Mouse (Mus musculus): ENCODE data around the gene Ptprf. TPM values are rescaled to one million over a fixed set of nuclear protein-coding genes. Genes with fewer than 3 reads are reported as not detected.

Ptprf gene
- polyA plus RNA-seq, 1 experiment from 2014 or later: 46.8 TPM

GRCm38 (mm10) chr4:118259782-118260463, 31.3 kb downstream of the Ptprf start:
- no peak for ATAC-seq (ENCODE audit: insufficient number of reproducible peaks, low FRiP score, low TSS enrichment, low read depth)
- peak overlapping the region; percentile 81; the same call in 1 of the 2 replicates for H3K4me2 ChIP-seq (ENCODE audit: low read depth, severe bottlenecking)

GRCm38 (mm10) chr4:118257977-118258376, 33.2 kb downstream of the Ptprf start:
- Histone ChIP-seq H3K4me2 (ENCODE audit: low read depth, severe bottlenecking) (no peak overlapping the region), H3K4me3 (ENCODE audit: low read depth, low read length) (no peak overlapping the region), H3K9me3 (ENCODE audit: control insufficient read depth, low read length) (no peaks in the 10 kb centered on the region), H3K36me3 (ENCODE audit: control insufficient read depth, insufficient read depth, low read length) (peaks cover 5% of the 10 kb centered on the region; the same call in 1 of the 2 replicates), H3K4me1 (ENCODE audit: control insufficient read depth, insufficient read depth, low read length) (peaks cover 34% of the 10 kb centered on the region), H3K27ac (replicated peaks; ENCODE audit: low read depth, low read length) (no peak overlapping the region), H3K9ac (ENCODE audit: low read length) (no peak overlapping the region), H3K27me3 (ENCODE audit: control insufficient read depth, insufficient read depth, low read length) (no peaks in the 10 kb centered on the region)
- ATAC-seq (ENCODE audit: insufficient number of reproducible peaks, low FRiP score, low TSS enrichment, low read depth) (no peak), DNase-seq (ENCODE audit: low spot score) (no peak)
- 98% methylated on average over 5 of the region's 5 CpGs for WGBS

More at GRCm38 (mm10) chr4:118259782-118260463, 31.3 kb downstream of the Ptprf start:
- peaks cover 3% of the 10 kb centered on the region; the same call in 1 of the 2 replicates for H3K36me3 ChIP-seq (ENCODE audit: control insufficient read depth, insufficient read depth, low read length)
- H3K9ac ChIP-seq (ENCODE audit: low read length): no peak overlapping the region
- H3K27me3 ChIP-seq (ENCODE audit: control insufficient read depth, insufficient read depth, low read length): no peaks in the 10 kb centered on the region
- H3K4me3 ChIP-seq (ENCODE audit: low read depth, low read length): peak overlapping the region; percentile 48; the same call in 1 of the 2 replicates
- WGBS: 85% methylated on average over 8 of the region's 8 CpGs
- H3K9me3 ChIP-seq (ENCODE audit: control insufficient read depth, low read length): no peaks in the 10 kb centered on the region
- no peak overlapping the region for H3K27ac ChIP-seq (replicated peaks; ENCODE audit: low read depth, low read length)
- peaks cover 36% of the 10 kb centered on the region for H3K4me1 ChIP-seq (ENCODE audit: control insufficient read depth, insufficient read depth, low read length)
- no peak for DNase-seq (ENCODE audit: low spot score)

- no peak overlapping the region for H3K4me2 ChIP-seq (ENCODE audit: low read depth, severe bottlenecking)
- WGBS: 85% methylated on average over 10 of the region's 10 CpGs
- peaks cover 29% of the 10 kb centered on the region for H3K4me1 ChIP-seq (ENCODE audit: control insufficient read depth, insufficient read depth, low read length)
- H3K36me3 ChIP-seq (ENCODE audit: control insufficient read depth, insufficient read depth, low read length): peaks cover 5% of the 10 kb centered on the region; the same call in 1 of the 2 replicates
- H3K9ac ChIP-seq (ENCODE audit: low read length): no peak overlapping the region
- no peak overlapping the region for H3K4me3 ChIP-seq (ENCODE audit: low read depth, low read length)
- H3K27me3 ChIP-seq (ENCODE audit: control insufficient read depth, insufficient read depth, low read length): no peaks in the 10 kb centered on the region
- no peak for DNase-seq (ENCODE audit: low spot score)
- no peak overlapping the region for H3K27ac ChIP-seq (replicated peaks; ENCODE audit: low read depth, low read length)
- no peaks in the 10 kb centered on the region for H3K9me3 ChIP-seq (ENCODE audit: control insufficient read depth, low read length)
- ATAC-seq (ENCODE audit: insufficient number of reproducible peaks, low FRiP score, low TSS enrichment, low read depth): no peak
These were observed 33.8 kb downstream of the Ptprf start for GRCm38 (mm10) chr4:118257416-118257815.

- DNase-seq (ENCODE audit: low spot score): no peak
- Histone ChIP-seq H3K9me3 (ENCODE audit: control insufficient read depth, low read length) (no peaks in the 10 kb centered on the region), H3K4me1 (ENCODE audit: control insufficient read depth, insufficient read depth, low read length) (peaks cover 18% of the 10 kb centered on the region), H3K9ac (ENCODE audit: low read length) (no peak overlapping the region), H3K27ac (replicated peaks; ENCODE audit: low read depth, low read length) (no peak overlapping the region; the same call in 1 of the 2 replicates), H3K36me3 (ENCODE audit: control insufficient read depth, insufficient read depth, low read length) (peaks cover 6% of the 10 kb centered on the region; the same call in 1 of the 2 replicates), H3K4me3 (ENCODE audit: low read depth, low read length) (no peak overlapping the region), H3K4me2 (ENCODE audit: low read depth, severe bottlenecking) (no peak overlapping the region), H3K27me3 (ENCODE audit: control insufficient read depth, insufficient read depth, low read length) (no peaks in the 10 kb centered on the region)
- WGBS: 42% methylated on average over 12 of the region's 12 CpGs
- ATAC-seq (ENCODE audit: insufficient number of reproducible peaks, low FRiP score, low TSS enrichment, low read depth): no peak
These were observed 35.0 kb downstream of the Ptprf start for GRCm38 (mm10) chr4:118256217-118256616.

- Histone ChIP-seq H3K9me3 (ENCODE audit: control insufficient read depth, low read length) (no peaks in the 10 kb centered on the region), H3K27ac (replicated peaks; ENCODE audit: low read depth, low read length) (no peak overlapping the region), H3K27me3 (ENCODE audit: control insufficient read depth, insufficient read depth, low read length) (no peaks in the 10 kb centered on the region), H3K9ac (ENCODE audit: low read length) (no peak overlapping the region), H3K36me3 (ENCODE audit: control insufficient read depth, insufficient read depth, low read length) (peaks cover 9% of the 10 kb centered on the region; the same call in 1 of the 2 replicates), H3K4me3 (ENCODE audit: low read depth, low read length) (no peak overlapping the region), H3K4me1 (ENCODE audit: control insufficient read depth, insufficient read depth, low read length) (peaks cover 10% of the 10 kb centered on the region), H3K4me2 (ENCODE audit: low read depth, severe bottlenecking) (no peak overlapping the region)
- DNase-seq (ENCODE audit: low spot score) (no peak), ATAC-seq (ENCODE audit: insufficient number of reproducible peaks, low FRiP score, low TSS enrichment, low read depth) (no peak)
- 83% methylated on average over 5 of the region's 5 CpGs for WGBS
These were observed 36.3 kb downstream of the Ptprf start for GRCm38 (mm10) chr4:118254953-118255352.

- H3K27me3 ChIP-seq (ENCODE audit: control insufficient read depth, insufficient read depth, low read length): no peaks in the 10 kb centered on the region
- H3K9me3 ChIP-seq (ENCODE audit: control insufficient read depth, low read length): no peaks in the 10 kb centered on the region
- H3K4me2 ChIP-seq (ENCODE audit: low read depth, severe bottlenecking): no peak overlapping the region
- WGBS: 85% methylated on average over 3 of the region's 3 CpGs
- no peak for DNase-seq (ENCODE audit: low spot score)
- no peak overlapping the region for H3K4me3 ChIP-seq (ENCODE audit: low read depth, low read length)
- no peak overlapping the region for H3K27ac ChIP-seq (replicated peaks; ENCODE audit: low read depth, low read length)
- ATAC-seq (ENCODE audit: insufficient number of reproducible peaks, low FRiP score, low TSS enrichment, low read depth): no peak
- peaks cover 28% of the 10 kb centered on the region for H3K36me3 ChIP-seq (ENCODE audit: control insufficient read depth, insufficient read depth, low read length)
- H3K4me1 ChIP-seq (ENCODE audit: control insufficient read depth, insufficient read depth, low read length): no peaks in the 10 kb centered on the region
- H3K9ac ChIP-seq (ENCODE audit: low read length): no peak overlapping the region
These were observed 43.9 kb downstream of the Ptprf start for GRCm38 (mm10) chr4:118247323-118247722.

GRCm38 (mm10) chr4:118245847-118246246, 45.4 kb downstream of the Ptprf start:
- Histone ChIP-seq H3K4me3 (ENCODE audit: low read depth, low read length) (no peak overlapping the region), H3K27ac (replicated peaks; ENCODE audit: low read depth, low read length) (no peak overlapping the region), H3K9me3 (ENCODE audit: control insufficient read depth, low read length) (no peaks in the 10 kb centered on the region), H3K4me1 (ENCODE audit: control insufficient read depth, insufficient read depth, low read length) (no peaks in the 10 kb centered on the region), H3K27me3 (ENCODE audit: control insufficient read depth, insufficient read depth, low read length) (no peaks in the 10 kb centered on the region), H3K4me2 (ENCODE audit: low read depth, severe bottlenecking) (no peak overlapping the region), H3K9ac (ENCODE audit: low read length) (no peak overlapping the region), H3K36me3 (ENCODE audit: control insufficient read depth, insufficient read depth, low read length) (peaks cover 27% of the 10 kb centered on the region)
- ATAC-seq (ENCODE audit: insufficient number of reproducible peaks, low FRiP score, low TSS enrichment, low read depth) (no peak), DNase-seq (ENCODE audit: low spot score) (no peak)
- WGBS: 92% methylated on average over 14 of the region's 14 CpGs

- Histone ChIP-seq H3K36me3 (ENCODE audit: control insufficient read depth, insufficient read depth, low read length) (peaks cover 26% of the 10 kb centered on the region), H3K9ac (ENCODE audit: low read length) (no peak overlapping the region), H3K9me3 (ENCODE audit: control insufficient read depth, low read length) (no peaks in the 10 kb centered on the region), H3K4me1 (ENCODE audit: control insufficient read depth, insufficient read depth, low read length) (no peaks in the 10 kb centered on the region), H3K27me3 (ENCODE audit: control insufficient read depth, insufficient read depth, low read length) (no peaks in the 10 kb centered on the region), H3K4me3 (ENCODE audit: low read depth, low read length) (no peak overlapping the region), H3K27ac (replicated peaks; ENCODE audit: low read depth, low read length) (no peak overlapping the region), H3K4me2 (ENCODE audit: low read depth, severe bottlenecking) (no peak overlapping the region)
- ATAC-seq (ENCODE audit: insufficient number of reproducible peaks, low FRiP score, low TSS enrichment, low read depth) (no peak), DNase-seq (ENCODE audit: low spot score) (no peak)
- WGBS: 80% methylated on average over 7 of the region's 7 CpGs
These were observed 47.4 kb downstream of the Ptprf start for GRCm38 (mm10) chr4:118243791-118244190.

Data from limb, embryonic 11.5 days (tissue).